Mouse (Mus musculus) liver, adult 2 months (tissue): Measurements from ENCODE around the gene Mrrf.

ENCODE experiments used
- CTCF ChIP-seq: fragments of 200-500 bp; IDR thresholded peaks from 2 replicates; pipeline ENCODE4 v1.5.1; 2011; ENCODE audit warnings: low read depth, low read length, control low read depth
- POLR2A ChIP-seq: fragments of 200-500 bp; IDR thresholded peaks from 2 replicates; pipeline ENCODE4 v1.6.1; 2011; ENCODE audit warnings: low read length, control low read depth; ENCODE audit not compliant: insufficient read depth; ENCODE audit errors: extremely low read depth

DNA sequence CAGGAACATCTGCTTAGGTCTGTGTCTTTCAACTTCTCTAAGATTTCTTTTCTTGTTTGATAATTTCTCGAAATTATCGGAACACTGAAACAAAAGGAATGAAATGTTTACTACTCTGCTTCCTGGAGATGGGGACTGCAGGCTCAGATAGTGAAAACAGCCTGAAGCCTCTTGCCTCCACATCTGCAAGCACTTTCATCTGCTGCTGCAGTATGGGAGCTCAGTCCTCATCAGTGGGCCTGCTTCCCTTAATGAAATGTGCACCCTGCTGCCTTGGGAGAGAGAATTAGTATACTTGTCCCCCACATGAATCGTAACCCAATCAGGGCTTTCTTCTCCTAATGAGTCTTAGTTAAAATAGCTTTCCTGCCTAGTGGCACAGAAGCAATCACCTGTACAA, 7.1 kb upstream of the Mrrf start:
- TF ChIP-seq CTCF (no peak), POLR2A (no peak)
